ENCODE assay signal across 25 mouse cellular contexts in the genomic region with DNA sequence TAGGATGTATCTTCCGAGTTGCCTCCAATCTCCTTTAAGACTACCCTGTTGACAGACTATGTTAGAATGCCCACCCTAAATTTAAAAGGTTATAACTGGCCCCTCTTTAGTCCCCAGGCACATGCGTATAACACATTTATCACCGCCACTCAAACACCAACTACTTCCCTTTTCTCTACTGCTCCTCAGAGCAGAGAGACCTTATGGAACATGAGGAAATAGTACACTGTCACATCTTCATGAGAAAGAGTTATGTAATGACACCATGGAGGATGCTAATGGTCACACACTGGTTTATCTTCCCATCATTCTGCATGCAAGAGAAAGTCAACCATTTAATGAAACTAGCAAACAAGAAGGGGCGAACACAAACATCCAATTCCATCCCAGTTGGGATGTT.
DNase-seq lines count a peak whose midpoint lies in the region; ATAC-seq and TF ChIP-seq lines count a peak whose summit lies in the region.
"Had no signal": no experiment of that assay in that cellular context is flagged by ENCODE, and none has a peak within 500 bp of the region (broad histone marks: within the 10 kb centered on the region; RNA-seq: fewer than 3 reads in every experiment).

No protein-coding gene starts in this region.

- no peak overlapping the region for H3K4me2 ChIP-seq in lung, postnatal 0 days (replicated peaks; ENCODE audit: low read depth, low read length)
- H3K4me2 ChIP-seq in hindbrain, postnatal 0 days (ENCODE audit: low read depth, low read length) = no peak overlapping the region
- H3K4me2 ChIP-seq: embryonic facial prominence, embryonic 15.5 days; heart, embryonic 11.5 days; heart, embryonic 15.5 days; hindbrain, embryonic 14.5 days had no signal

- TF ChIP-seq CTCF in lung, postnatal 0 days (IDR thresholded peaks at IDR 0.05) = no peak
- TF ChIP-seq CTCF in hindbrain, postnatal 0 days (IDR thresholded peaks at IDR 0.05; ENCODE audit: low read depth) = no peak

- no peaks in the 10 kb centered on the region for H3K36me3 ChIP-seq in lung, postnatal 0 days (ENCODE audit: insufficient read depth, low read length)
- H3K36me3 ChIP-seq in hindbrain, postnatal 0 days (ENCODE audit: insufficient read depth, low read length) = no peaks in the 10 kb centered on the region
- H3K36me3 ChIP-seq: forebrain, embryonic 10.5 days; heart, embryonic 15.5 days; hindbrain, embryonic 10.5 days had no signal

- peaks cover 17% of the 10 kb centered on the region; the same call in 1 of the 2 replicates for H3K4me1 ChIP-seq in lung, postnatal 0 days (ENCODE audit: insufficient read depth, low read depth, low read length)
- no peaks in the 10 kb centered on the region for H3K4me1 ChIP-seq in hindbrain, postnatal 0 days (ENCODE audit: insufficient read depth, low read length)

- no peaks in the 10 kb centered on the region for H3K27me3 ChIP-seq in lung, postnatal 0 days (replicated peaks; ENCODE audit: insufficient read depth, low read length)
- H3K27me3 ChIP-seq in hindbrain, postnatal 0 days (ENCODE audit: insufficient read depth, low read length) = no peaks in the 10 kb centered on the region
- H3K27me3 ChIP-seq: embryonic facial prominence, embryonic 15.5 days; heart, embryonic 15.5 days; Patski had no signal

- TF ChIP-seq EP300 in lung, postnatal 0 days (IDR thresholded peaks at IDR 0.05) = no peak

- ATAC-seq in lung, postnatal 0 days = no peak
- peak; percentile 84 for ATAC-seq in common myeloid progenitor, adult 5-6 weeks (replicated peaks; ENCODE audit: low read depth, poor library complexity, severe bottlenecking)
- peak; percentile 93 for ATAC-seq in megakaryocyte progenitor cell, adult 5-6 weeks (replicated peaks; ENCODE audit: poor library complexity)
- ATAC-seq in hindbrain, postnatal 0 days = no peak
- ATAC-seq: activated CD4-positive, CD25-positive, alpha-beta regulatory T cell, adult 4 months; forebrain, embryonic 14.5 days; Patski had no signal

- no peak overlapping the region for H3K4me3 ChIP-seq in lung, postnatal 0 days (ENCODE audit: low read depth, low read length)
- no peak overlapping the region for H3K4me3 ChIP-seq in hindbrain, postnatal 0 days (ENCODE audit: low read length)
- H3K4me3 ChIP-seq: embryonic facial prominence, embryonic 15.5 days; erythroblast, embryonic 14.5 days; forebrain, embryonic 10.5 days; heart, embryonic 15.5 days; hindbrain, embryonic 10.5 days had no signal

- no peaks in the 10 kb centered on the region for H3K9me3 ChIP-seq in lung, postnatal 0 days (ENCODE audit: low read length)
- H3K9me3 ChIP-seq in hindbrain, postnatal 0 days (ENCODE audit: low read length) = no peaks in the 10 kb centered on the region
- H3K9me3 ChIP-seq: embryonic facial prominence, embryonic 15.5 days; forebrain, embryonic 10.5 days; heart, embryonic 15.5 days; hindbrain, embryonic 10.5 days had no signal

- H3K27ac ChIP-seq in lung, postnatal 0 days (ENCODE audit: low read length) = no peak overlapping the region
- no peak overlapping the region for H3K27ac ChIP-seq in hindbrain, postnatal 0 days
- H3K27ac ChIP-seq: embryonic facial prominence, embryonic 15.5 days; forebrain, embryonic 10.5 days; heart, embryonic 15.5 days; hindbrain, embryonic 10.5 days; hindbrain, embryonic 14.5 days had no signal

- WGBS in lung, postnatal 0 days = 95% methylated on average over 4 of the region's 4 CpGs
- WGBS in hindbrain, postnatal 0 days = 94% methylated on average over 4 of the region's 4 CpGs

- no peak overlapping the region for H3K9ac ChIP-seq in lung, postnatal 0 days (replicated peaks; ENCODE audit: low read depth)
- no peak overlapping the region for H3K9ac ChIP-seq in hindbrain, postnatal 0 days (replicated peaks; ENCODE audit: low read length)
- H3K9ac ChIP-seq: embryonic facial prominence, embryonic 15.5 days; heart, embryonic 15.5 days; hindbrain, embryonic 14.5 days had no signal

- peak; percentile 39 for DNase-seq in lung, postnatal 0 days (ENCODE audit: low spot score)
- no peak for DNase-seq in lung, postnatal 36 days
- no peak for DNase-seq in embryo, embryonic 9.5 days (ENCODE audit: extremely low spot score)
- DNase-seq in hindbrain, postnatal 0 days (ENCODE audit: low spot score) = no peak
- no peak for DNase-seq in layer of hippocampus, postnatal 14 days (ENCODE audit: low spot score in 2 of 2)
- DNase-seq in right cerebral cortex, adult 18-20 months = no peak
- DNase-seq: adrenal gland, postnatal 14 days; cerebellum, adult 11-12 months; cerebellum, adult 9-10 months; cerebellum, postnatal 25 days; gastrocnemius, postnatal 36 days; heart, adult 18-20 months; heart, postnatal 14 days had no signal

Comparison
In these comparisons a context has a peak if more than half of its experiments do, and no peak if none do; other contexts are left out.
1. ATAC-seq: peak in common myeloid progenitor, adult 5-6 weeks (single experiment) and megakaryocyte progenitor cell, adult 5-6 weeks (single experiment); none in lung, postnatal 0 days (single experiment) and hindbrain, postnatal 0 days (single experiment).